Mouse (Mus musculus) heart, embryonic 16.5 days (tissue): ENCODE measurements at regions not wholly inside any gene's neighbourhood (a gene's known extent, or its start where the extent isn't known, plus 50 kb on each side); places are given as distances from the start of the nearest gene placed in this dataset.

Experiments
- ATAC-seq: fragments of 200-750 bp; cut with Nextera tagmentation; replicated peaks from 2 replicates; pipeline ENCODE4 v1.8.0; 2017; ENCODE audit warnings: moderate number of reproducible peaks; ENCODE audit not compliant: insufficient read depth, low FRiP score; ENCODE audit errors: extremely low read depth
- H3K27ac ChIP-seq: fragments of 300-500 bp; sonication (generic); 2 replicates; pipeline ENCODE4 v1.5.1; 2014; ENCODE audit warnings: mild to moderate bottlenecking, low read length, control low read depth, moderate library complexity
- H3K27me3 ChIP-seq: fragments of 300-500 bp; sonication (generic); 2 replicates; pipeline ENCODE4 v1.6.1; 2014; ENCODE audit warnings: low read length, mixed read lengths; ENCODE audit not compliant: control insufficient read depth, insufficient read depth
- H3K36me3 ChIP-seq: fragments of 300-500 bp; sonication (generic); 2 replicates; pipeline ENCODE4 v1.6.1; 2014; ENCODE audit not compliant: control insufficient read depth, insufficient read depth
- H3K4me1 ChIP-seq: fragments of 300-500 bp; sonication (generic); 2 replicates; pipeline ENCODE4 v1.6.1; 2014; ENCODE audit warnings: low read length, mixed read lengths; ENCODE audit not compliant: control insufficient read depth, insufficient read depth
- H3K4me2 ChIP-seq: fragments of 300-500 bp; sonication (generic); 2 replicates; pipeline ENCODE4 v1.6.1; 2014; ENCODE audit warnings: low read depth, mild to moderate bottlenecking, control low read depth, low read length
- H3K4me3 ChIP-seq: fragments of 300-500 bp; sonication (generic); 2 replicates; pipeline ENCODE4 v1.5.1; 2014; ENCODE audit warnings: mild to moderate bottlenecking, control low read depth, low read length
- H3K9ac ChIP-seq: fragments of 300-500 bp; sonication (generic); 2 replicates; pipeline ENCODE4 v1.6.1; 2014; ENCODE audit warnings: low read length, control low read depth
- H3K9me3 ChIP-seq: fragments of 300-500 bp; sonication (generic); replicated peaks from 2 replicates; pipeline ENCODE4 v1.6.1; 2016; ENCODE audit warnings: low read length; ENCODE audit not compliant: control insufficient read depth
- WGBS: fragments of 180-500 bp; shearing (Covaris S2); extraction: QIAGEN DNeasy Blood & Tissue Kit; methylation state at CpG from one replicate; pipeline ENCODE4 v1.1.7; 2014; 5-methylcytosine and 5-hydroxymethylcytosine counted together

GRCm38 (mm10) chr8:49035970-49036700 is 192.4 kb upstream of the Tenm3 start:
- Histone ChIP-seq H3K27me3 (no peaks in the 10 kb centered on the region), H3K27ac (no peak overlapping the region), H3K4me3 (no peak overlapping the region), H3K9ac (no peak overlapping the region), H3K36me3 (no peaks in the 10 kb centered on the region), H3K4me1 (no peaks in the 10 kb centered on the region), H3K9me3 (no peaks in the 10 kb centered on the region), H3K4me2 (no peak overlapping the region)
- ATAC-seq = no peak
- 75% methylated on average over 5 of the region's 5 CpGs for WGBS

GRCm38 (mm10) chr8:49035519-49035918 is 191.8 kb upstream of the Tenm3 start:
- 42% methylated on average over 8 of the region's 8 CpGs for WGBS
- H3K36me3 ChIP-seq = no peaks in the 10 kb centered on the region
- no peak overlapping the region for H3K4me2 ChIP-seq
- H3K4me1 ChIP-seq = no peaks in the 10 kb centered on the region
- H3K27ac ChIP-seq = no peak overlapping the region
- ATAC-seq = no peak
- no peak overlapping the region for H3K4me3 ChIP-seq
- H3K9me3 ChIP-seq = no peaks in the 10 kb centered on the region
- H3K9ac ChIP-seq = no peak overlapping the region
- no peaks in the 10 kb centered on the region for H3K27me3 ChIP-seq

GRCm38 (mm10) chr8:49030255-49030654 is 186.5 kb upstream of the Tenm3 start:
- Histone ChIP-seq H3K4me1 (no peaks in the 10 kb centered on the region), H3K9ac (no peak overlapping the region), H3K4me2 (no peak overlapping the region), H3K27ac (no peak overlapping the region), H3K9me3 (no peaks in the 10 kb centered on the region), H3K36me3 (no peaks in the 10 kb centered on the region), H3K27me3 (no peaks in the 10 kb centered on the region), H3K4me3 (no peak overlapping the region)
- 68% methylated on average over 5 of the region's 5 CpGs for WGBS
- ATAC-seq = no peak

GRCm38 (mm10) chr8:49017741-49018140 is 174.0 kb upstream of the Tenm3 start:
- no peak overlapping the region for H3K9ac ChIP-seq
- no peak overlapping the region for H3K27ac ChIP-seq
- WGBS = 77% methylated on average over 3 of the region's 3 CpGs
- no peak overlapping the region for H3K4me3 ChIP-seq
- no peaks in the 10 kb centered on the region for H3K9me3 ChIP-seq
- H3K4me1 ChIP-seq = no peaks in the 10 kb centered on the region
- H3K27me3 ChIP-seq = no peaks in the 10 kb centered on the region
- H3K4me2 ChIP-seq = no peak overlapping the region
- H3K36me3 ChIP-seq = no peaks in the 10 kb centered on the region
- ATAC-seq = no peak

- Histone ChIP-seq H3K36me3 (no peaks in the 10 kb centered on the region), H3K4me1 (no peaks in the 10 kb centered on the region), H3K9me3 (no peaks in the 10 kb centered on the region), H3K27ac (no peak overlapping the region), H3K27me3 (no peaks in the 10 kb centered on the region), H3K4me3 (no peak overlapping the region), H3K9ac (no peak overlapping the region), H3K4me2 (no peak overlapping the region)
- 83% methylated on average over 7 of the region's 7 CpGs for WGBS
- no peak for ATAC-seq
Observed at GRCm38 (mm10) chr8:49015701-49016100, 171.9 kb upstream of the Tenm3 start.

- no peaks in the 10 kb centered on the region for H3K36me3 ChIP-seq
- H3K4me2 ChIP-seq = no peak overlapping the region
- 66% methylated on average over 8 of the region's 8 CpGs for WGBS
- no peak overlapping the region for H3K27ac ChIP-seq
- no peak overlapping the region for H3K9ac ChIP-seq
- no peaks in the 10 kb centered on the region for H3K9me3 ChIP-seq
- ATAC-seq = no peak
- no peak overlapping the region for H3K4me3 ChIP-seq
- H3K27me3 ChIP-seq = no peaks in the 10 kb centered on the region
- H3K4me1 ChIP-seq = no peaks in the 10 kb centered on the region
Observed at GRCm38 (mm10) chr8:49015200-49015599, 171.4 kb upstream of the Tenm3 start.

- no peak overlapping the region for H3K4me3 ChIP-seq
- no peak overlapping the region for H3K4me2 ChIP-seq
- no peaks in the 10 kb centered on the region for H3K27me3 ChIP-seq
- no peaks in the 10 kb centered on the region for H3K36me3 ChIP-seq
- no peak overlapping the region for H3K9ac ChIP-seq
- H3K4me1 ChIP-seq = no peaks in the 10 kb centered on the region
- no peaks in the 10 kb centered on the region for H3K9me3 ChIP-seq
- H3K27ac ChIP-seq = no peak overlapping the region
- no peak for ATAC-seq
- WGBS = 44% methylated on average over 11 of the region's 11 CpGs
Observed at GRCm38 (mm10) chr8:49006236-49006965, 162.7 kb upstream of the Tenm3 start.

- Histone ChIP-seq H3K9me3 (no peaks in the 10 kb centered on the region), H3K4me2 (no peak overlapping the region), H3K36me3 (no peaks in the 10 kb centered on the region), H3K27ac (no peak overlapping the region), H3K9ac (no peak overlapping the region), H3K4me1 (no peaks in the 10 kb centered on the region), H3K4me3 (no peak overlapping the region), H3K27me3 (no peaks in the 10 kb centered on the region)
- ATAC-seq = no peak
- 83% methylated on average over 8 of the region's 8 CpGs for whole genome bisulfite sequencing
Observed at GRCm38 (mm10) chr8:48981667-48982066, 137.9 kb upstream of the Tenm3 start.

- no peaks in the 10 kb centered on the region for H3K4me1 ChIP-seq
- ATAC-seq = no peak
- H3K36me3 ChIP-seq = no peaks in the 10 kb centered on the region
- H3K4me2 ChIP-seq = no peak overlapping the region
- H3K9ac ChIP-seq = no peak overlapping the region
- H3K27me3 ChIP-seq = no peaks in the 10 kb centered on the region
- H3K27ac ChIP-seq = no peak overlapping the region
- H3K9me3 ChIP-seq = no peaks in the 10 kb centered on the region
- 81% methylated on average over 7 of the region's 7 CpGs for WGBS
- H3K4me3 ChIP-seq = no peak overlapping the region
Observed at GRCm38 (mm10) chr8:48980755-48981154, 137.0 kb upstream of the Tenm3 start.
